Mouse (Mus musculus) testis, adult 10 weeks (tissue): ENCODE data around the gene Cep250. TPM values are rescaled to one million over a fixed set of nuclear protein-coding genes. Genes with fewer than 3 reads are reported as not detected.

Source experiments
- polyA plus RNA-seq: library from polyadenylated mRNA; stranded (reverse); fragments of 350-450 nt; fragmentation: Illumina TruSeq; extraction: RNeasy Lipid Tissue Mini Kit (QIAGEN cat#74804); gene quantifications from one replicate; pipeline ENCODE4 v1.2.3, GENCODE M21; 2014; ENCODE audit warnings: low read depth, low replicate concordance

Gene Cep250
- 1.7 TPM for polyA plus RNA-seq

GRCm38 (mm10) chr2:155956134-155957059 lies at the start of gene Cep250:
Gene Cep250, plus strand, starts transcription at chr2:155956458.

DNA sequence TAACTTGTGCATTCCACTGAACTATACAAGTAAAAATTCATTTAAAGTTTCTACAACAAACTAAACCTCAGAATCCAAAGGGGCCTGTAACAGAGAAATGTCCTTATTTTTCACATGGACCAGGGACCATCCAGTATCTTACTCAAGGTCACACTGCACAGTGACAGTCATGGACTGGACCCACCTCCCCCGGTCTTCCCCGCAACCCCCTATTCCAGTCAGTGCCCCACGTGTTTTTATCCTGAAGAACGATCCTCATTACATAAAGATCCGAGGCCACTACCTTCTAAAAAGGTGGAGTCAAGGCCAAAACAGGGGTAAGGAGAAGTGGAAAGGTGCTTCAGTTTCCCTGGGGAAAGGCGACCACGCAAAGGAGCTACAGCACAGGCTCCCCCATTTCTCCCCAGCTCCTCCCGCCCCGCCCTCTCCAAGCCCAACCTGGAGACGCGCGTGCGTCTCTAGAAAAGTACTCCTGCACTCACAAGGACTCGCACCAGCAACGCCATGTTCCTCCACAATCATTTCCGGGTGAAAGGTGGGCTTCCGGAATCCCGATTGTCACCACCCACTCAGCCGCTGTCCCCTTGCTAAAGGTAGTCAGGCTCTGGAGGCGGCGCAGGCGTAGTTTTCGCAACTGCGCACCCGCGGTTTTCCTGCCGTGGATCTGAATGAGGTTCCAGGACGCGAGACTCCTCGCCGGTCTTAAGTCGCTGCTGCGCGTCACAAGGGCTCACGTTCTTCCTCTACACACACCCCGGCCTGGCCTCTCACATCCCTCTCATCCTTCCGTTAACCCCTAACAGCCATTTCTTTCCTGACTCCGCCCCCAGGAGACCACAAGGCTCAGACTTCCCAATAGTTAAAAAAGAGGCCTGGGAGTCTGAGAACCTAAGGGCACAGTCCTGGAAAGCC lies 26.5 kb upstream of the Cep250 start, which contains the start of gene Uqcc1:
Gene Uqcc1 (minus strand): TSS at position 780 of the 912 bp plus-strand sequence.

DNA sequence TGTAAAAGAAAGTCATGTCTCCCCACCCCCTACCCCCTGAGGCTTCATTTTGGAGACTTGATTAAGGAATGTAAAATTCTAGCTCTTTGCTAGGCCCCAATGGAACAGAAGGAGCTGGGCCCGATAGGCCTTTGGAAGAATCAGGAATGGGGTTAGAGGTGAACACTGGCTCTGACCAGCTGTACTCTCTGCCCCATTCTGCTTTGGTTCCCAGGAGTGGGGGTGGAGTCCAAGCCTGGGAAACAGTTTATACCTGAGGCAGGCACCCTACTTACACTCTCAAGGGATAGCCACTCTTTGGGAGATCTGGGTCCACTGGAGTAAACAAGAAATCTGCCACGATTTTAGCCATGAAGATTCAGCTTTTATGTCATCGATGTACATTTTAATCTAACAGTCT lies 15.6 kb upstream of the Cep250 start, which contains the start of gene Gm15557:
Gene Gm15557 (plus strand): TSS at position 48 of the 400 bp plus-strand sequence.

GRCm38 (mm10) chr2:155945124-155945523 lies 11.1 kb upstream of the Cep250 start, which contains the start of gene Gdf5:
Gene Gdf5, minus strand, starts transcription at chr2:155945367.

DNA sequence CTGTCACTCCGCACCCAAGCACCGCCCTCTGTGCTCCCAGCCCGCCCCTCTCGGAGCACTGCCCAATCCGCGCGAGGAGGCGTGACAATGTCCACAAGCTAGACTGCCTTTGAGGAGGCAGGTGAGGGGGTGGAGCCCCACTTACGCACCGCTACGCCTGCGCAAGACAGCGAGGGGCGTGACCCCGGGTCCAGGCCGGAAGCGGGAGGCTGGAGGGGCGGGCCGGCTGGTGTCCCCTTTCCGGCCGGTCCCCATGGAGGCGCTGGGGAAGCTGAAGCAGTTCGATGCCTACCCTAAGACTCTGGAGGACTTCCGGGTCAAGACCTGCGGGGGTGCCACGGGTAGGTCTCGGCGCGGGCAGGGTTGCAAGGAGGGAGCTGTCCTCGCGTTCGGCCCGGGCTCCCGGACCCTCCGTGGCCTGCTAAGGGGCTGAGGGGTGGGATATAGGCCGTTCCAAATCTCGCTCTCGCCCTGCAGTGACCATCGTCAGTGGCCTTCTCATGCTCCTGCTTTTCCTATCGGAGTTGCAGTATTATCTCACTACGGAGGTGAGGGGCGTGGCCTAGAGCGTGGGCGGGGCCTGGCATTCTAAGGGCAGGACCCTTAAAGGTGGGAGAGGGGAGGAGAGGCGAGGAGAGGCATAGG lies 51.8 kb downstream of the Cep250 start, which contains the start of the genes 6430550D23Rik and Ergic3:
Gene 6430550D23Rik (minus strand): TSS at position 90 of the 645 bp plus-strand sequence.
Gene Ergic3 (plus strand): TSS at position 158 of the 645 bp plus-strand sequence.

Other genes with a start within 250 kb of the Cep250 start
- 8.4 TPM for gene Edem2, start 227.0 kb upstream of the Cep250 start, polyA plus RNA-seq
- not detected for gene Gm17581, start 220.6 kb upstream of the Cep250 start, polyA plus RNA-seq
- gene Procr, start 205.3 kb upstream of the Cep250 start, polyA plus RNA-seq = 0.29 TPM
- 0.14 TPM for gene Mmp24, start 181.1 kb upstream of the Cep250 start, polyA plus RNA-seq
- 4.8 TPM for gene BC029722, start 137.0 kb upstream of the Cep250 start, polyA plus RNA-seq
- 6.4 TPM for gene Eif6, start 129.5 kb upstream of the Cep250 start, polyA plus RNA-seq
- not detected for gene Fam83c, start 121.6 kb upstream of the Cep250 start, polyA plus RNA-seq
- 71.1 TPM for gene Uqcc1, start 26.1 kb upstream of the Cep250 start, polyA plus RNA-seq
- not detected for gene Gm15557, start 15.7 kb upstream of the Cep250 start, polyA plus RNA-seq
- gene Gdf5, start 11.1 kb upstream of the Cep250 start, polyA plus RNA-seq = not detected
- gene 6430550D23Rik, start 51.5 kb downstream of the Cep250 start, polyA plus RNA-seq = 12.2 TPM
- gene Ergic3, start 51.6 kb downstream of the Cep250 start, polyA plus RNA-seq = 35.8 TPM
- 0.14 TPM for gene Fer1l4, start 96.5 kb downstream of the Cep250 start, polyA plus RNA-seq
- gene Spag4, start 108.7 kb downstream of the Cep250 start, polyA plus RNA-seq = 16.1 TPM
- 11.2 TPM for gene Cpne1, start 155.5 kb downstream of the Cep250 start, polyA plus RNA-seq
- gene Rbm12, start 155.5 kb downstream of the Cep250 start, polyA plus RNA-seq = 17.9 TPM
- gene Gm28036, start 170.6 kb downstream of the Cep250 start, polyA plus RNA-seq = 7.8 TPM
- 2.8 TPM for gene Romo1, start 187.6 kb downstream of the Cep250 start, polyA plus RNA-seq
- 35.2 TPM for gene Nfs1, start 187.7 kb downstream of the Cep250 start, polyA plus RNA-seq
- gene Rbm39, start 223.8 kb downstream of the Cep250 start, polyA plus RNA-seq = 296 TPM
- gene Phf20, start 240.0 kb downstream of the Cep250 start, polyA plus RNA-seq = 37.5 TPM